Mouse (Mus musculus): ENCODE data around the gene Col4a6.

DNA sequence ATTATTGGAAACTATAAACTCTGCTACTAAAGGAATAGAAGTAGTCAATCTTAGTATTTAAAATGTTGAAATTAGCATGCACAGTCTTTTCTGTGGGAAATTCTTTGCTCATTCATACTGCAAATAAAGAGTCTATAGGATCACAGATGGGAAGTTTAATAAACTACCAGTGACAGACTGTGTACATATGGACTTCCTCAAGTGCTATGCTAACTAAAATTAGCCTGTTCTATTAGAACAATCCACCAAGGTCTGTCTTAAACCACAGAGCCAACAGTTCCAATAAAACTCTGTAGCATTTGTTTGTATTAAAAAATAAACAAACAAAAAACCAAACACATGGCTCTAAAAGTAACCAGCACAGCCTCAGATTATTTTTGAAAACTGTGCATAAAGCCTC, 278.8 kb downstream of the Col4a6 start:
- TF ChIP-seq TAL1 (IDR thresholded peaks at IDR 0.05; ENCODE audit: low read length) (no peak), GATA1 (IDR thresholded peaks at IDR 0.05; ENCODE audit: low read length) (no peak)

Data from erythroblast, embryonic 14.5 days (primary cell).